Mouse (Mus musculus) ES-E14 (cell line): ENCODE results near the gene Atg5. TPM values are rescaled to one million over a fixed set of nuclear protein-coding genes. Genes with fewer than 3 reads are reported as not detected.

ENCODE experiments used
- DNase-seq: peaks from one replicate; pipeline ENCODE4 v3.0.0-alpha.2; 2013; ENCODE audit warnings: low read depth, low spot score
- H3K27ac ChIP-seq: 2 replicates; pipeline ENCODE4 v1.5.1; 2012; ENCODE audit warnings: low read depth, mild to moderate bottlenecking, low read length, moderate library complexity, mixed read lengths; ENCODE audit not compliant: poor library complexity, insufficient read depth, severe bottlenecking
- H3K36me3 ChIP-seq: 2 replicates; pipeline ENCODE4 v1.6.1; 2012; ENCODE audit warnings: mild to moderate bottlenecking, low read length, moderate library complexity, mixed read lengths; ENCODE audit not compliant: control insufficient read depth, poor library complexity, insufficient read depth, severe bottlenecking
- H3K4me1 ChIP-seq, 2 experiments: fragments of 150-350 bp in 1 of 2; sonication (generic) in 1 of 2; 2 replicates each; pipeline ENCODE4 v1.6.1; 2012; ENCODE audit warnings: low read length in 2 of 2, mild to moderate bottlenecking in 1 of 2, mixed read lengths in 1 of 2; ENCODE audit not compliant: control insufficient read depth in 2 of 2, insufficient read depth in 2 of 2, poor library complexity in 1 of 2
- H3K4me3 ChIP-seq, 2 experiments: fragments of 150-350 bp in 1 of 2; sonication (generic) in 1 of 2; 2 replicates each; pipeline ENCODE4 v1.5.1; 2012; ENCODE audit warnings: low read length in 2 of 2, low read depth in 1 of 2, mild to moderate bottlenecking in 1 of 2, mixed read lengths in 1 of 2; ENCODE audit not compliant: insufficient read depth in 1 of 2, poor library complexity in 1 of 2, severe bottlenecking in 1 of 2
- H3K9ac ChIP-seq: 2 replicates; pipeline ENCODE4 v1.6.1; 2012; ENCODE audit warnings: low read depth, mild to moderate bottlenecking, low read length, mixed read lengths; ENCODE audit not compliant: poor library complexity, insufficient read depth, severe bottlenecking
- H3K9me3 ChIP-seq: fragments of 150-350 bp; sonication (generic); 2 replicates; pipeline ENCODE4 v1.6.1; 2012; ENCODE audit warnings: low read depth, mild to moderate bottlenecking, low read length; ENCODE audit not compliant: control insufficient read depth, insufficient read depth
- CHD2 ChIP-seq: IDR thresholded peaks from 2 replicates; pipeline ENCODE4 v1.6.1; 2014; ENCODE audit warnings: mild to moderate bottlenecking, low read depth, low read length, inconsistent platforms
- HCFC1 ChIP-seq: IDR thresholded peaks from 2 replicates; pipeline ENCODE4 v1.6.1; 2012; ENCODE audit warnings: low read length, inconsistent platforms, borderline replicate concordance; ENCODE audit not compliant: insufficient read depth
- MAFK ChIP-seq: IDR thresholded peaks from 2 replicates; pipeline ENCODE4 v1.6.1; 2014; ENCODE audit warnings: mild to moderate bottlenecking, low read depth, low read length, inconsistent platforms; ENCODE audit not compliant: insufficient read depth
- ZC3H11A ChIP-seq: IDR thresholded peaks from 2 replicates; pipeline ENCODE4 v1.6.1; 2012; ENCODE audit warnings: low read depth, mild to moderate bottlenecking, inconsistent platforms, low read length, borderline replicate concordance
- ZNF384 ChIP-seq: IDR thresholded peaks from 2 replicates; pipeline ENCODE4 v1.6.1; 2012; ENCODE audit warnings: low read depth, low read length, inconsistent platforms
- in situ Hi-C, 2 experiments: fragments of 600-800 bp; cut with MboI; formaldehyde crosslinking; loops; one replicate each; pipeline ENCODE4 v1.15.1; 2025; ENCODE audit warnings: low sequenced_read_pairs in 2 of 2, inconsistent platforms in 1 of 2; ENCODE audit not compliant: unreplicated experiment in 2 of 2
- total RNA-seq: library from RNA; depleted of rRNA; stranded (reverse); fragments of 300-350 nt; gene quantifications from 2 replicates; pipeline ENCODE4 v1.2.3, GENCODE M21; 2012

Atg5 gene
- total RNA-seq, 1 experiment, result 22.5 TPM

- no peak for TF ChIP-seq MAFK
- no peak for TF ChIP-seq ZC3H11A
- TF ChIP-seq CHD2, result no peak
- no peak for TF ChIP-seq HCFC1
- no peak for TF ChIP-seq ZNF384
- H3K9me3 ChIP-seq, result no peaks in the 10 kb centered on the region
- H3K27ac ChIP-seq, result peak overlapping the region; percentile 15; the same call in 1 of the 2 replicates
- no peak for DNase-seq
- 0 out of 2 replicates have a peak overlapping the region, but pooled peaks have one; percentile 7 for H3K9ac ChIP-seq
- peaks cover 11% of the 10 kb centered on the region in 2 experiments for H3K4me1 ChIP-seq
- in situ Hi-C loops, result no loop called here
- H3K36me3 ChIP-seq, result no peaks in the 10 kb centered on the region
- peak overlapping the region in 1 of 2 experiments; percentile 20; a peak in 2 of 4 replicates for H3K4me3 ChIP-seq
Measured at GRCm38 (mm10) chr10:44380476-44381208, 112.5 kb downstream of the Atg5 start.

GRCm38 (mm10) chr10:44381397-44381796 is 113.2 kb downstream of the Atg5 start:
- peak; percentile 82 for TF ChIP-seq ZNF384
- no peak for TF ChIP-seq HCFC1
- no peak for TF ChIP-seq CHD2
- TF ChIP-seq MAFK, result no peak
- H3K36me3 ChIP-seq, result no peaks in the 10 kb centered on the region
- H3K27ac ChIP-seq, result no peak overlapping the region
- no peak for DNase-seq
- H3K4me3 ChIP-seq, result no peak overlapping the region
- peaks cover 11% of the 10 kb centered on the region in 2 experiments for H3K4me1 ChIP-seq
- H3K9ac ChIP-seq, result no peak overlapping the region
- in situ Hi-C loops, result no loop called here
- H3K9me3 ChIP-seq, result no peaks in the 10 kb centered on the region

- no peak for TF ChIP-seq HCFC1
- TF ChIP-seq CHD2, result no peak
- no peak for TF ChIP-seq MAFK
- TF ChIP-seq ZNF384, result no peak
- TF ChIP-seq ZC3H11A, result no peak
- H3K4me1 ChIP-seq, result peaks cover 11% of the 10 kb centered on the region in 2 experiments
- DNase-seq, result no peak
- no peak overlapping the region for H3K9ac ChIP-seq
- H3K36me3 ChIP-seq, result no peaks in the 10 kb centered on the region
- in situ Hi-C loops, result no loop called here
- H3K27ac ChIP-seq, result no peak overlapping the region
- no peaks in the 10 kb centered on the region for H3K9me3 ChIP-seq
- no peak overlapping the region for H3K4me3 ChIP-seq
Measured at GRCm38 (mm10) chr10:44381948-44382347, 113.8 kb downstream of the Atg5 start.

GRCm38 (mm10) chr10:44383213-44383612 is 115.1 kb downstream of the Atg5 start:
- Histone ChIP-seq H3K9me3 (no peaks in the 10 kb centered on the region), H3K27ac (no peak overlapping the region), H3K4me1 (peaks cover 11 to 15% of the 10 kb centered on the region in 2 experiments), H3K4me3 (no peak overlapping the region), H3K9ac (no peak overlapping the region), H3K36me3 (no peaks in the 10 kb centered on the region)
- TF ChIP-seq HCFC1 (no peak), CHD2 (no peak), ZC3H11A (no peak), MAFK (no peak), ZNF384 (no peak)
- DNase-seq, result no peak
- in situ Hi-C loops, result no loop called here
